Mouse (Mus musculus) kidney, adult 10 weeks (tissue): Measurements from ENCODE around the gene Zfp952. TPM values are rescaled to one million over a fixed set of nuclear protein-coding genes. Genes with fewer than 3 reads are reported as not detected.

Experiments
- polyA plus RNA-seq: library from polyadenylated mRNA; stranded (reverse); fragments of 350-450 nt; fragmentation: Illumina TruSeq; extraction: RNeasy Lipid Tissue Mini Kit (QIAGEN cat#74804); gene quantifications from one replicate; pipeline ENCODE4 v1.2.3, GENCODE M21; 2014; ENCODE audit warnings: low read depth, low replicate concordance

The Zfp952 gene
- polyA plus RNA-seq = 18.4 TPM

GRCm38 (mm10) chr17:32992699-32993474 lies at the start of gene Zfp952:
Gene Zfp952, plus strand, starts transcription at chr17:32993129.

GRCm38 (mm10) chr17:32947215-32947914 lies 45.6 kb upstream of the Zfp952 start, which contains the start of gene Cyp4f13:
Gene Cyp4f13, minus strand, starts transcription at chr17:32947402.

GRCm38 (mm10) chr17:32965623-32966290 lies 27.2 kb upstream of the Zfp952 start, which contains the start of gene Zfp472:
Gene Zfp472, plus strand, starts transcription at chr17:32965814.

GRCm38 (mm10) chr17:33032900-33033891 lies 40.3 kb downstream of the Zfp952 start, which contains the start of gene Zfp763:
Gene Zfp763, minus strand, starts transcription at chr17:33033402.

Other genes starting within 250 kb of the Zfp952 start
- 102 TPM for gene Zfp871, start 204.8 kb upstream of the Zfp952 start, polyA plus RNA-seq
- gene Zfp811, start 183.2 kb upstream of the Zfp952 start, polyA plus RNA-seq = 0.97 TPM
- 14.9 TPM for gene Zfp799, start 162.9 kb upstream of the Zfp952 start, polyA plus RNA-seq
- gene Zfp870, start 101.5 kb upstream of the Zfp952 start, polyA plus RNA-seq = 8.4 TPM
- gene Cyp4f14, start 75.8 kb upstream of the Zfp952 start, polyA plus RNA-seq = 2.1 TPM
- 11.3 TPM for gene Cyp4f13, start 45.7 kb upstream of the Zfp952 start, polyA plus RNA-seq
- gene Zfp472, start 27.3 kb upstream of the Zfp952 start, polyA plus RNA-seq = 11.5 TPM
- 19.6 TPM for gene Zfp763, start 40.3 kb downstream of the Zfp952 start, polyA plus RNA-seq
- gene 4921501E09Rik, start 74.9 kb downstream of the Zfp952 start, polyA plus RNA-seq = not detected
- 20.4 TPM for gene Zfp563, start 96.2 kb downstream of the Zfp952 start, polyA plus RNA-seq
- not detected for gene Morc2b, start 146.6 kb downstream of the Zfp952 start, polyA plus RNA-seq
- not detected for gene Olfr55, start 175.3 kb downstream of the Zfp952 start, polyA plus RNA-seq
- not detected for gene Olfr239, start 198.2 kb downstream of the Zfp952 start, polyA plus RNA-seq
- not detected for gene Olfr1564, start 228.6 kb downstream of the Zfp952 start, polyA plus RNA-seq